Comparison of ENCODE assay signal across 8 mouse cellular contexts in the genomic region with DNA sequence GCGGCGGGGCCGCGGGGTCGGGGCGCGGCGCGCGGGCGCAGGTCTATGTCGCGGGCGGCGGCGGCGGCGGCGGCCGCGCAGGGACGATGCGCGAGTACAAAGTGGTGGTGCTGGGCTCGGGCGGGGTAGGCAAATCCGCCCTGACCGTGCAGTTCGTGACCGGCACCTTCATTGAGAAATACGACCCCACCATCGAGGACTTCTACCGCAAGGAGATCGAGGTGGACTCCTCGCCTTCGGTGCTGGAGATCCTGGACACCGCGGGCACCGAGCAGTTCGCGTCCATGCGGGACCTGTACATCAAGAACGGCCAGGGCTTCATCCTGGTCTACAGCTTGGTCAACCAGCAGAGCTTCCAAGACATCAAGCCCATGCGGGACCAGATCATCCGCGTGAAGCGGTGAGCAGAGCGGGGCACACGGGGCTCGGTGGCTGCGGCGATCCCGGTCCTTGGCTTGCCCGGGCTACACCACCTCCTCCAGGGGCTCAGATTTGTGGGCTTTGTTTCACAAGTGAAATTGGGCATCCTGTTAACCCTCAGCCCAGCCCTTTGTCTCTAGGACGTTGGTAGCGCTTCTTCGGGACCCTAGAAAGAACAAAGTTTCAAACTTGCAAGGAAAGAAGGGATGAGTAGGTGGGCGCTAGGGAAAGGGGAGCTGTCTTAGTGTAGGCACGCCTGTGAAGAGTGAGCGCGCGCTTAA. TPM values are rescaled to one million over a fixed set of nuclear protein-coding genes. Genes with fewer than 3 reads are reported as not detected.
DNase-seq lines count a peak whose midpoint lies in the region; ATAC-seq and TF ChIP-seq lines count a peak whose summit lies in the region.

No protein-coding gene starts in this region.

- no peak for TF ChIP-seq POLR2A in embryonic fibroblast, embryonic 13.5 days (IDR thresholded peaks at IDR 0.05; ENCODE audit: low read depth, low read length)

- TF ChIP-seq EP300 in liver, embryonic 14.5 days (IDR thresholded peaks at IDR 0.05; ENCODE audit: low read depth), result no peak

- ATAC-seq in megakaryocyte, adult 5-6 weeks (ENCODE audit: poor library complexity, severe bottlenecking), result no peak
- no peak; the same call in 1 of the 2 replicates for ATAC-seq in hindbrain, embryonic 16.5 days
- ATAC-seq in liver, embryonic 14.5 days (ENCODE audit: insufficient read depth), result peak; percentile 21
- no peak for ATAC-seq in granulocyte monocyte progenitor cell, adult 5-6 weeks (replicated peaks; ENCODE audit: poor library complexity, severe bottlenecking)

- DNase-seq in R1 (ENCODE audit: low read depth, low spot score), result peak; percentile 41
- DNase-seq in liver, embryonic 14.5 days (ENCODE audit: low read depth in 3 of 3, low spot score in 3 of 3), result no peak
- peak; percentile 18 for DNase-seq in skeletal muscle tissue, adult 2 months (ENCODE audit: low read depth, low spot score)

- no peak for TF ChIP-seq CTCF in embryonic fibroblast, embryonic 13.5 days (IDR thresholded peaks at IDR 0.05; ENCODE audit: borderline replicate concordance, insufficient read depth, low read length)
- TF ChIP-seq CTCF in liver, embryonic 14.5 days (IDR thresholded peaks at IDR 0.05; ENCODE audit: low read depth), result no peak

- no peaks in the 10 kb centered on the region for H3K27me3 ChIP-seq in megakaryocyte, embryonic 14.5 days (replicated peaks)
- H3K27me3 ChIP-seq in hindbrain, embryonic 16.5 days (replicated peaks; ENCODE audit: control insufficient read depth, insufficient read depth, low read length), result no peaks in the 10 kb centered on the region
- H3K27me3 ChIP-seq in liver, embryonic 14.5 days (ENCODE audit: control insufficient read depth, insufficient read depth, low read length), result peaks cover 8% of the 10 kb centered on the region

- peaks cover 5% of the 10 kb centered on the region; the same call in 1 of the 2 replicates for H3K9me3 ChIP-seq in megakaryocyte, embryonic 14.5 days
- H3K9me3 ChIP-seq in hindbrain, embryonic 16.5 days (ENCODE audit: control insufficient read depth, low read length), result 0 out of 2 replicates have a peak, but pooled peaks cover 2% of the 10 kb centered on the region
- no peaks in the 10 kb centered on the region for H3K9me3 ChIP-seq in liver, embryonic 14.5 days (ENCODE audit: control insufficient read depth, low read length)

- H3K4me1 ChIP-seq in megakaryocyte, embryonic 14.5 days, result peaks cover 59% of the 10 kb centered on the region
- H3K4me1 ChIP-seq in embryonic fibroblast, embryonic 13.5 days (ENCODE audit: control insufficient read depth, insufficient read depth, low read length), result peaks cover 7% of the 10 kb centered on the region; the same call in 1 of the 2 replicates
- peaks cover 22% of the 10 kb centered on the region for H3K4me1 ChIP-seq in hindbrain, embryonic 16.5 days (ENCODE audit: control insufficient read depth, insufficient read depth, low read depth, low read length)
- H3K4me1 ChIP-seq in liver, embryonic 14.5 days (replicated peaks; ENCODE audit: control insufficient read depth in 2 of 2, insufficient read depth in 2 of 2, low read length in 1 of 2), result 0 out of 4 replicates have a peak, but pooled peaks cover 0 to 3% of the 10 kb centered on the region in 2 experiments

- peak overlapping the region; percentile 93 for H3K9ac ChIP-seq in hindbrain, embryonic 16.5 days (ENCODE audit: low read depth, low read length)
- H3K9ac ChIP-seq in liver, embryonic 14.5 days (replicated peaks), result peak overlapping the region; percentile 52

- WGBS in hindbrain, embryonic 16.5 days, result under 1% methylated on average over 39 of the region's 62 CpGs
- WGBS in liver, embryonic 14.5 days (ENCODE audit: insufficient replicate concordance), result under 1% methylated on average over 62 of the region's 62 CpGs

- H3K4me3 ChIP-seq in megakaryocyte, embryonic 14.5 days (replicated peaks), result peak overlapping the region; percentile 100
- peak overlapping the region; percentile 70 for H3K4me3 ChIP-seq in embryonic fibroblast, embryonic 13.5 days (ENCODE audit: insufficient read depth, low read length)
- H3K4me3 ChIP-seq in hindbrain, embryonic 16.5 days (ENCODE audit: low read length), result peak overlapping the region; percentile 86
- peak overlapping the region; percentile 57 to 77 for H3K4me3 ChIP-seq in liver, embryonic 14.5 days (ENCODE audit: insufficient read depth in 1 of 2, low read depth in 2 of 2, low read length in 2 of 2)

- peaks cover 33% of the 10 kb centered on the region for H3K36me3 ChIP-seq in megakaryocyte, embryonic 14.5 days (replicated peaks; ENCODE audit: low read length)
- H3K36me3 ChIP-seq in hindbrain, embryonic 16.5 days (ENCODE audit: control insufficient read depth, insufficient read depth, low read length), result no peaks in the 10 kb centered on the region
- no peaks in the 10 kb centered on the region for H3K36me3 ChIP-seq in liver, embryonic 14.5 days (replicated peaks; ENCODE audit: control insufficient read depth, insufficient read depth, low read depth)

- peak overlapping the region; percentile 73 for H3K4me2 ChIP-seq in hindbrain, embryonic 16.5 days (ENCODE audit: low read length)
- peak overlapping the region; percentile 89 for H3K4me2 ChIP-seq in liver, embryonic 14.5 days (ENCODE audit: low read depth)

- H3K27ac ChIP-seq in embryonic fibroblast, embryonic 13.5 days (ENCODE audit: insufficient read depth, low read length), result peak overlapping the region; percentile 32
- peak overlapping the region; percentile 99 for H3K27ac ChIP-seq in hindbrain, embryonic 16.5 days (ENCODE audit: low read depth, low read length)
- no peak overlapping the region for H3K27ac ChIP-seq in liver, embryonic 14.5 days

RNA-seq across cellular contexts. Expression of a gene that starts 0.5 kb away (rescaled TPM):
- polyA plus RNA-seq in megakaryocyte, embryonic 14.5 days (2012; ENCODE audit: insufficient read depth, low replicate concordance), result 4.3 and 19.1 TPM in 2 replicates
- total RNA-seq in megakaryocyte, adult 5-6 weeks (2015), result 33.0 and 37.6 TPM in 2 replicates
- total RNA-seq in megakaryocyte, adult 5-6 weeks (2017), result 23.4 and 24.0 TPM in 2 replicates
- polyA plus RNA-seq in embryonic fibroblast, embryonic 13.5 days (2011; ENCODE audit: insufficient read length, low read depth, missing spikeins), result 31.0 and 31.1 TPM in 2 replicates
- polyA plus RNA-seq in hindbrain, embryonic 16.5 days (2015; fragmentation: Nextera tagmentation; extraction: Ambion mirVana), result 9.8 and 11.9 TPM in 2 replicates
- polyA plus RNA-seq in liver, embryonic 14.5 days (2012; rRNA removed), result 2.4 and 2.5 TPM in 2 replicates
- 2.1 and 2.8 TPM in 2 replicates for polyA plus RNA-seq in liver, embryonic 14.5 days (2014; fragmentation: Nextera tagmentation; extraction: Ambion mirVana)
- 5.6 and 10.7 TPM in 2 replicates for total RNA-seq in granulocyte monocyte progenitor cell, adult 5-6 weeks (2014; fragmentation: Nextera tagmentation)
- total RNA-seq in granulocyte monocyte progenitor cell, adult 5-6 weeks (2017), result 6.1 and 6.3 TPM in 2 replicates

Comparison
In these comparisons a context has a peak if more than half of its experiments do, and no peak if none do; other contexts are left out.
1. DNase-seq: peak in R1 (single experiment) and skeletal muscle tissue, adult 2 months (single experiment); none in liver, embryonic 14.5 days (0 of 3).
2. Peak in every context shown above with its lines, with median percentiles within 50 percentile points of each other: H3K4me3 ChIP-seq.